Mouse (Mus musculus): ENCODE results near the gene Hist1h2ab. TPM values are rescaled to one million over a fixed set of nuclear protein-coding genes. Genes with fewer than 3 reads are reported as not detected.

The Hist1h2ab gene
- total and polyA plus RNA-seq, 3 experiments = 0.51 to 6.7 (median 4.4) TPM

GRCm38 (mm10) chr13:23724239-23724638 is 26.7 kb upstream of the Hist1h2ab start:
- DNase-seq = no peak
- TF ChIP-seq POLR2A (IDR thresholded peaks at IDR 0.05; ENCODE audit: insufficient read depth, low read depth, low read length) (no peak), CTCF (IDR thresholded peaks at IDR 0.05) (no peak), EP300 (IDR thresholded peaks at IDR 0.05; ENCODE audit: insufficient read depth, low read depth, low read length) (no peak)
- Histone ChIP-seq H3K27ac (no peak overlapping the region), H3K27me3 (ENCODE audit: control insufficient read depth, insufficient read depth, low read length) (no peaks in the 10 kb centered on the region), H3K4me1 (ENCODE audit: control insufficient read depth, insufficient read depth, low read length) (peaks cover 2% of the 10 kb centered on the region; the same call in 1 of the 2 replicates), H3K79me2 (replicated peaks; ENCODE audit: control insufficient read depth, insufficient read depth, low read length) (no peaks in the 10 kb centered on the region), H3K9ac (ENCODE audit: low read depth, low read length) (no peak overlapping the region), H3K4me3 (no peak overlapping the region), H3K36me3 (ENCODE audit: control insufficient read depth, insufficient read depth, low read length) (no peaks in the 10 kb centered on the region)
- 75% methylated on average over 4 of the region's 4 CpGs for WGBS
- intact Hi-C loops (cut with DNase I) = no loop called here

GRCm38 (mm10) chr13:23725213-23725612 is 25.7 kb upstream of the Hist1h2ab start:
- TF ChIP-seq POLR2A (IDR thresholded peaks at IDR 0.05; ENCODE audit: insufficient read depth, low read depth, low read length) (no peak), CTCF (IDR thresholded peaks at IDR 0.05) (no peak), EP300 (IDR thresholded peaks at IDR 0.05; ENCODE audit: insufficient read depth, low read depth, low read length) (no peak)
- no peaks in the 10 kb centered on the region for H3K79me2 ChIP-seq (replicated peaks; ENCODE audit: control insufficient read depth, insufficient read depth, low read length)
- no peak for DNase-seq
- WGBS = 90% methylated on average over 1 of the region's 1 CpGs
- H3K27ac ChIP-seq = no peak overlapping the region
- no peaks in the 10 kb centered on the region for H3K36me3 ChIP-seq (ENCODE audit: control insufficient read depth, insufficient read depth, low read length)
- intact Hi-C loops (cut with DNase I) = no loop called here
- no peak overlapping the region for H3K9ac ChIP-seq (ENCODE audit: low read depth, low read length)
- no peak overlapping the region for H3K4me3 ChIP-seq
- H3K27me3 ChIP-seq (ENCODE audit: control insufficient read depth, insufficient read depth, low read length) = no peaks in the 10 kb centered on the region
- H3K4me1 ChIP-seq (ENCODE audit: control insufficient read depth, insufficient read depth, low read length) = peaks cover 4% of the 10 kb centered on the region; the same call in 1 of the 2 replicates

- Histone ChIP-seq H3K79me2 (replicated peaks; ENCODE audit: control insufficient read depth, insufficient read depth, low read length) (no peaks in the 10 kb centered on the region), H3K27me3 (ENCODE audit: control insufficient read depth, insufficient read depth, low read length) (no peaks in the 10 kb centered on the region), H3K9ac (ENCODE audit: low read depth, low read length) (no peak overlapping the region), H3K4me1 (ENCODE audit: control insufficient read depth, insufficient read depth, low read length) (peaks cover 5% of the 10 kb centered on the region), H3K36me3 (ENCODE audit: control insufficient read depth, insufficient read depth, low read length) (no peaks in the 10 kb centered on the region), H3K27ac (peak overlapping the region; percentile 20; the same call in 1 of the 2 replicates), H3K4me3 (no peak overlapping the region)
- intact Hi-C loops (cut with DNase I) = no loop called here
- 57% methylated on average over 18 of the region's 18 CpGs for whole genome bisulfite sequencing
- TF ChIP-seq POLR2A (IDR thresholded peaks at IDR 0.05; ENCODE audit: insufficient read depth, low read depth, low read length) (no peak), EP300 (IDR thresholded peaks at IDR 0.05; ENCODE audit: insufficient read depth, low read depth, low read length) (no peak), CTCF (IDR thresholded peaks at IDR 0.05) (no peak)
- no peak for DNase-seq
Measured at GRCm38 (mm10) chr13:23728472-23729191, 22.3 kb upstream of the Hist1h2ab start.

- TF ChIP-seq POLR2A (IDR thresholded peaks at IDR 0.05; ENCODE audit: insufficient read depth, low read depth, low read length) (no peak), CTCF (IDR thresholded peaks at IDR 0.05) (no peak), EP300 (IDR thresholded peaks at IDR 0.05; ENCODE audit: insufficient read depth, low read depth, low read length) (no peak)
- H3K27ac ChIP-seq = peak overlapping the region; percentile 20; the same call in 1 of the 2 replicates
Measured at GRCm38 (mm10) chr13:23729192-23729525, 21.8 kb upstream of the Hist1h2ab start.

GRCm38 (mm10) chr13:23729706-23730105 is 21.2 kb upstream of the Hist1h2ab start:
- H3K4me3 ChIP-seq = no peak overlapping the region
- 93% methylated on average over 5 of the region's 5 CpGs for WGBS
- H3K36me3 ChIP-seq (ENCODE audit: control insufficient read depth, insufficient read depth, low read length) = no peaks in the 10 kb centered on the region
- peaks cover 5% of the 10 kb centered on the region for H3K4me1 ChIP-seq (ENCODE audit: control insufficient read depth, insufficient read depth, low read length)
- no peak for TF ChIP-seq CTCF (IDR thresholded peaks at IDR 0.05)
- no peak for TF ChIP-seq POLR2A (IDR thresholded peaks at IDR 0.05; ENCODE audit: insufficient read depth, low read depth, low read length)
- TF ChIP-seq EP300 (IDR thresholded peaks at IDR 0.05; ENCODE audit: insufficient read depth, low read depth, low read length) = no peak
- no peak overlapping the region; the same call in 1 of the 2 replicates for H3K27ac ChIP-seq
- no peak overlapping the region for H3K9ac ChIP-seq (ENCODE audit: low read depth, low read length)
- no peaks in the 10 kb centered on the region for H3K27me3 ChIP-seq (ENCODE audit: control insufficient read depth, insufficient read depth, low read length)
- intact Hi-C loops (cut with DNase I) = loop anchor here (10.0 kb wide), 1 partner anchor 1975 kb away; the partner anchor contains the start of genes Hist1h2ak, Hist1h2bn and Hist1h4k
- H3K79me2 ChIP-seq (replicated peaks; ENCODE audit: control insufficient read depth, insufficient read depth, low read length) = no peaks in the 10 kb centered on the region
- DNase-seq = no peak

More at GRCm38 (mm10) chr13:23729192-23729525, 21.8 kb upstream of the Hist1h2ab start:
- WGBS = 72% methylated on average over 9 of the region's 9 CpGs
- H3K36me3 ChIP-seq (ENCODE audit: control insufficient read depth, insufficient read depth, low read length) = no peaks in the 10 kb centered on the region
- intact Hi-C loops (cut with DNase I) = no loop called here
- peak in 1 of 2 experiments; percentile 58 for DNase-seq
- peaks cover 5% of the 10 kb centered on the region for H3K4me1 ChIP-seq (ENCODE audit: control insufficient read depth, insufficient read depth, low read length)
- H3K4me3 ChIP-seq = no peak overlapping the region
- H3K9ac ChIP-seq (ENCODE audit: low read depth, low read length) = no peak overlapping the region
- H3K79me2 ChIP-seq (replicated peaks; ENCODE audit: control insufficient read depth, insufficient read depth, low read length) = no peaks in the 10 kb centered on the region
- H3K27me3 ChIP-seq (ENCODE audit: control insufficient read depth, insufficient read depth, low read length) = no peaks in the 10 kb centered on the region

GRCm38 (mm10) chr13:23730479-23730878 is 20.4 kb upstream of the Hist1h2ab start:
- DNase-seq = peak in 1 of 2 experiments; percentile 36
- intact Hi-C loops (cut with DNase I) = loop anchor here (10.0 kb wide), 1 partner anchor 1976 kb away; the partner anchor contains the start of genes Hist1h2ak, Hist1h2bn and Hist1h4k
- Histone ChIP-seq H3K27me3 (ENCODE audit: control insufficient read depth, insufficient read depth, low read length) (no peaks in the 10 kb centered on the region), H3K9ac (ENCODE audit: low read depth, low read length) (no peak overlapping the region), H3K27ac (peak overlapping the region; percentile 43), H3K4me3 (no peak overlapping the region), H3K4me1 (ENCODE audit: control insufficient read depth, insufficient read depth, low read length) (peaks cover 5% of the 10 kb centered on the region), H3K79me2 (replicated peaks; ENCODE audit: control insufficient read depth, insufficient read depth, low read length) (no peaks in the 10 kb centered on the region), H3K36me3 (ENCODE audit: control insufficient read depth, insufficient read depth, low read length) (no peaks in the 10 kb centered on the region)
- TF ChIP-seq EP300 (IDR thresholded peaks at IDR 0.05; ENCODE audit: insufficient read depth, low read depth, low read length) = no peak
- TF ChIP-seq CTCF (IDR thresholded peaks at IDR 0.05) = no peak
- TF ChIP-seq POLR2A (IDR thresholded peaks at IDR 0.05; ENCODE audit: insufficient read depth, low read depth, low read length) = no peak
- WGBS = 23% methylated on average over 8 of the region's 8 CpGs

Measured in heart, adult 2 months (tissue).